Mouse (Mus musculus) Patski (cell line): ENCODE results near the gene Adcy7. TPM values are rescaled to one million over a fixed set of nuclear protein-coding genes. Genes with fewer than 3 reads are reported as not detected.
A peak's percentile ranks its signal among the peaks of the same experiment; 100 is the strongest.

Source experiments
- ATAC-seq: fragments of 100-300 bp; one replicate; pipeline ENCODE4 v1.8.0; 2021
- CTCF ChIA-PET: fragments of 350-600 bp; sonication (Branson Sonifier 250); formaldehyde crosslinking; loops from one replicate; lab custom pipeline; 2022; ENCODE audit warnings: inconsistent platforms; lab: Charles Lee
- POLR2A ChIA-PET: fragments of 350-600 bp; sonication (Branson Sonifier 250); formaldehyde crosslinking; loops from one replicate; lab custom pipeline; 2022; ENCODE audit warnings: antibody characterized with exemption, inconsistent platforms; lab: Charles Lee
- DNase-seq: peaks from one replicate; pipeline ENCODE4 v3.0.0-alpha.2; 2011; ENCODE audit warnings: low read depth, low spot score
- H3K27me3 ChIP-seq: fragments of 371-371 bp; one replicate; pipeline ENCODE4 v1.5.1; 2021
- CTCF ChIP-seq: fragments of 100-300 bp; IDR thresholded peaks from one replicate; pipeline ENCODE4 v1.5.1; 2021
- in situ Hi-C: fragments of 300-500 bp; cut with MboI; formaldehyde crosslinking; loops from 3 replicates; pipeline ENCODE4 v1.11.1; 2018; ENCODE audit warnings: low pct_unique_long_range_greater_than_20kb, mixed read lengths
- polyA plus RNA-seq: library from polyadenylated mRNA; unstranded; gene quantifications from one replicate; pipeline ENCODE4 v1.2.3, GENCODE M21; 2021

The Adcy7 gene
- polyA plus RNA-seq, 1 experiment from 2014 or later = 0.60 TPM

- no peak for DNase-seq
- no peaks in the 10 kb centered on the region for H3K27me3 ChIP-seq
- TF ChIP-seq CTCF = no peak
- in situ Hi-C loops = no loop called here
- ChIA-PET POLR2A (no interaction called here), CTCF (interaction anchor here (1.2 kb wide), 1 partner anchor 32 kb away, joined by 3 read pairs; no protein-coding TSS in a partner anchor)
- ATAC-seq = no peak
Measured at GRCm38 (mm10) chr8:88297976-88298732, 26.0 kb downstream of the Adcy7 start.

- in situ Hi-C loops = no loop called here
- H3K27me3 ChIP-seq = no peaks in the 10 kb centered on the region
- no peak for TF ChIP-seq CTCF
- ChIA-PET POLR2A (no interaction called here), CTCF (no interaction called here)
- ATAC-seq (no peak), DNase-seq (no peak)
Measured at GRCm38 (mm10) chr8:88298733-88299103, 26.5 kb downstream of the Adcy7 start.

GRCm38 (mm10) chr8:88299907-88300603, 27.9 kb downstream of the Adcy7 start:
- ChIA-PET CTCF (no interaction called here), POLR2A (interaction anchor here (0.8 kb wide), 1 partner anchor 13 kb away, joined by 3 read pairs; no protein-coding TSS in a partner anchor)
- in situ Hi-C loops = no loop called here
- DNase-seq (no peak), ATAC-seq (no peak)
- TF ChIP-seq CTCF = no peak
- H3K27me3 ChIP-seq = no peaks in the 10 kb centered on the region

GRCm38 (mm10) chr8:88301589-88302437, 29.6 kb downstream of the Adcy7 start:
- DNase-seq = no peak
- ChIA-PET POLR2A (interaction anchor here (0.7 to 1.2 kb wide), 2 partner anchors 25 to 451 kb away, joined by 3 to 5 read pairs; no protein-coding TSS in a partner anchor), CTCF (interaction anchor here (0.9 kb wide), 1 partner anchor 27 kb away, joined by 3 read pairs; no protein-coding TSS in a partner anchor)
- H3K27me3 ChIP-seq = no peaks in the 10 kb centered on the region
- no peak for TF ChIP-seq CTCF
- in situ Hi-C loops = no loop called here
- ATAC-seq = peak; percentile 22

GRCm38 (mm10) chr8:88305814-88306213, 33.6 kb downstream of the Adcy7 start:
- in situ Hi-C loops = no loop called here
- ATAC-seq = no peak

GRCm38 (mm10) chr8:88306511-88306910, 34.3 kb downstream of the Adcy7 start:
- ChIA-PET CTCF (no interaction called here), POLR2A (interaction anchor here (0.9 kb wide), 1 partner anchor 37 kb away, joined by 3 read pairs; no protein-coding TSS in a partner anchor)
- ATAC-seq (no peak), DNase-seq (no peak)
- in situ Hi-C loops = no loop called here
- TF ChIP-seq CTCF = no peak
- H3K27me3 ChIP-seq = peaks cover 2% of the 10 kb centered on the region

More at GRCm38 (mm10) chr8:88305814-88306213, 33.6 kb downstream of the Adcy7 start:
- ChIA-PET CTCF (no interaction called here), POLR2A (no interaction called here)
- peaks cover 2% of the 10 kb centered on the region for H3K27me3 ChIP-seq
- no peak for TF ChIP-seq CTCF
- DNase-seq = no peak

GRCm38 (mm10) chr8:88307736-88308135, 35.5 kb downstream of the Adcy7 start:
- ChIA-PET POLR2A (no interaction called here), CTCF (no interaction called here)
- H3K27me3 ChIP-seq = peaks cover 2% of the 10 kb centered on the region
- ATAC-seq = no peak
- no peak for DNase-seq
- no peak for TF ChIP-seq CTCF
- in situ Hi-C loops = no loop called here

- DNase-seq (no peak), ATAC-seq (peak; percentile 27)
- CTCF ChIA-PET = no interaction called here
- in situ Hi-C loops = no loop called here
- POLR2A ChIA-PET = no interaction called here
- no peak for TF ChIP-seq CTCF
- peaks cover 2% of the 10 kb centered on the region for H3K27me3 ChIP-seq
Measured at GRCm38 (mm10) chr8:88309274-88309873, 37.2 kb downstream of the Adcy7 start.

GRCm38 (mm10) chr8:88309881-88310280, 37.7 kb downstream of the Adcy7 start:
- CTCF ChIA-PET = no interaction called here
- POLR2A ChIA-PET = no interaction called here
- ATAC-seq (no peak), DNase-seq (no peak)
- peaks cover 2% of the 10 kb centered on the region for H3K27me3 ChIP-seq
- in situ Hi-C loops = loop anchor here (5.0 kb wide), 1 partner anchor 38 kb away; the partner anchor contains the start of gene Adcy7
- TF ChIP-seq CTCF = no peak

- DNase-seq = no peak
- in situ Hi-C loops = loop anchor here (5.0 kb wide), 1 partner anchor 38 kb away; the partner anchor contains the start of gene Adcy7
- ChIA-PET POLR2A (no interaction called here), CTCF (no interaction called here)
- peaks cover 2% of the 10 kb centered on the region for H3K27me3 ChIP-seq
- TF ChIP-seq CTCF = no peak
- ATAC-seq = no peak
Measured at GRCm38 (mm10) chr8:88310286-88310685, 38.1 kb downstream of the Adcy7 start.
